ENCODE assay signal across 11 mouse cellular contexts in the genomic region with DNA sequence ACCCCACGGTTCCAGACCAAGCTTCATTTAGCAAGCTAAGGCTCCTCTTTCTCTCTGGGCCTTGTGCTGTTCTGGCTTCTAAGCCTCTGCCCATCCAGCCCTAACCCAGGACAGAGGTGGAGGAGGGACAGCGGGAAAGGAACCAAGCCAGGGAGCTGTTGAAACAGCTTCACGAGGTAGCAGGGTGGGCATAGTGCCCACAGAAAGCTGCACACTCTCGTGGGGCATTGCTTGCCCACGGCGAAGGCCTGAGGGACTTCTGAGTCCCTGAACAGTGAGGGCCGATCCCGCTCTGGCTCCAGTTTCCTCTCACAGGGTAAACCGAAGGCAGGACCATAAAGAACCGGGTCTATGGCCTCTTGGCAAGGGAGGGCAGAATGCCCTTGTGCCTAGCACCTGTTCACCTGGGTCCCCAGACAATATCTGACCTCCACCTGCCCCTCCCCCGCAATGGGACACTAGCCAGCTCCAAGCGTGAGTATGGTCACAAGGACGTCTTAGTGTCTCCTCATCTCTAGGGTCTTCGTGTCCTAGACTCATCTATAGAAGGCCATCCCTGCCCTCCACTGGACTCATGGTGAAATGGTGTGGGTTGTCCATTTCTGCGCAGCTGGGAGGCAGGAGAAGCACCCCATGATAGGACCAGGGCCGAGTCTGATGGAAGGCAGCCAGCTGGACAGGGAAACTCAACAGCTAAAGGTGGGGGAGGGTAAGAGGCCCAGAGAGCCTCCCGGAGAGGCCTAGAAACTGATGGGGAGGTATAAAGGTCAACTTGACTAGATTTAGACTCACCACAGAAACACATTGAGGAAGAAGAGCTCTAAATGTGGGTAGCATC.
A peak's percentile ranks its signal among the peaks of the same experiment; 100 is the strongest.
DNase-seq lines count a peak whose midpoint lies in the region; ATAC-seq and TF ChIP-seq lines count a peak whose summit lies in the region.
"Had no signal": no experiment of that assay in that cellular context is flagged by ENCODE, and none has a peak within 500 bp of the region (broad histone marks: within the 10 kb centered on the region; RNA-seq: fewer than 3 reads in every experiment).

No protein-coding gene starts in this region.

- H3K9me3 ChIP-seq in hindbrain, embryonic 10.5 days, result no peaks in the 10 kb centered on the region
- no peaks in the 10 kb centered on the region for H3K9me3 ChIP-seq in hindbrain, embryonic 16.5 days (ENCODE audit: control insufficient read depth, low read length)
- H3K9me3 ChIP-seq in intestine, postnatal 0 days (ENCODE audit: control insufficient read depth), result no peaks in the 10 kb centered on the region
- H3K9me3 ChIP-seq: megakaryocyte, embryonic 14.5 days; stomach, embryonic 15.5 days had no signal

- no peak overlapping the region for H3K4me2 ChIP-seq in hindbrain, embryonic 16.5 days (ENCODE audit: low read length)
- H3K4me2 ChIP-seq in intestine, postnatal 0 days (replicated peaks; ENCODE audit: low read depth), result no peak overlapping the region
- H3K4me2 ChIP-seq: stomach, embryonic 15.5 days had no signal

- peak; percentile 25; the same call in 1 of the 2 replicates for TF ChIP-seq CTCF in intestine, postnatal 0 days (IDR thresholded peaks at IDR 0.05; ENCODE audit: low read depth)

- ATAC-seq in hindbrain, embryonic 16.5 days, result no peak
- ATAC-seq in intestine, postnatal 0 days, result peak; percentile 37; the same call in 1 of the 2 replicates

- 0 out of 2 replicates have a peak overlapping the region, but pooled peaks have one; percentile 54 for H3K27ac ChIP-seq in hindbrain, embryonic 10.5 days
- no peak overlapping the region for H3K27ac ChIP-seq in hindbrain, embryonic 16.5 days (ENCODE audit: low read depth, low read length)
- no peak overlapping the region for H3K27ac ChIP-seq in intestine, postnatal 0 days (ENCODE audit: low read depth, low read length)
- H3K27ac ChIP-seq: stomach, embryonic 15.5 days had no signal

- no peak for DNase-seq in hindbrain, embryonic 10.5 days (ENCODE audit: low spot score)
- peak; percentile 66 for DNase-seq in testis, postnatal 10 days (ENCODE audit: low spot score)
- DNase-seq in testis, postnatal 14 days (ENCODE audit: low spot score), result no peak
- DNase-seq in layer of hippocampus, adult 18-20 months (ENCODE audit: low spot score in 2 of 2), result no peak
- no peak for DNase-seq in right cerebral cortex, adult 2 months (ENCODE audit: low spot score in 2 of 2)
- DNase-seq in cerebellum, adult 18-20 months, result no peak
- DNase-seq: cerebellum, adult 11-12 months had no signal

- 89% methylated on average over 17 of the region's 17 CpGs for WGBS in hindbrain, embryonic 10.5 days
- WGBS in hindbrain, embryonic 16.5 days, result 75% methylated on average over 17 of the region's 17 CpGs
- 77% methylated on average over 17 of the region's 17 CpGs for WGBS in intestine, postnatal 0 days

- H3K4me3 ChIP-seq in hindbrain, embryonic 10.5 days, result no peak overlapping the region
- H3K4me3 ChIP-seq in hindbrain, embryonic 16.5 days (ENCODE audit: low read length), result no peak overlapping the region
- H3K4me3 ChIP-seq in intestine, postnatal 0 days (ENCODE audit: low read depth, low read length), result no peak overlapping the region
- H3K4me3 ChIP-seq: megakaryocyte, embryonic 14.5 days; stomach, embryonic 15.5 days had no signal

- peaks cover 34% of the 10 kb centered on the region for H3K4me1 ChIP-seq in hindbrain, embryonic 10.5 days (replicated peaks)
- peaks cover 3% of the 10 kb centered on the region; the same call in 1 of the 2 replicates for H3K4me1 ChIP-seq in hindbrain, embryonic 16.5 days (ENCODE audit: control insufficient read depth, insufficient read depth, low read depth, low read length)
- peaks cover 3% of the 10 kb centered on the region; the same call in 1 of the 2 replicates for H3K4me1 ChIP-seq in intestine, postnatal 0 days (replicated peaks; ENCODE audit: control insufficient read depth, insufficient read depth, low read length)

- H3K9ac ChIP-seq in hindbrain, embryonic 16.5 days (ENCODE audit: low read depth, low read length), result no peak overlapping the region
- H3K9ac ChIP-seq in intestine, postnatal 0 days (ENCODE audit: low read depth, low read length), result no peak overlapping the region
- H3K9ac ChIP-seq: stomach, embryonic 15.5 days had no signal

- H3K27me3 ChIP-seq in hindbrain, embryonic 10.5 days (ENCODE audit: insufficient read depth, poor library complexity, severe bottlenecking), result no peaks in the 10 kb centered on the region
- no peaks in the 10 kb centered on the region for H3K27me3 ChIP-seq in hindbrain, embryonic 16.5 days (replicated peaks; ENCODE audit: control insufficient read depth, insufficient read depth, low read length)
- H3K27me3 ChIP-seq in intestine, postnatal 0 days (replicated peaks; ENCODE audit: control insufficient read depth, insufficient read depth, low read length), result no peaks in the 10 kb centered on the region
- H3K27me3 ChIP-seq: stomach, embryonic 15.5 days had no signal

- no peaks in the 10 kb centered on the region for H3K36me3 ChIP-seq in hindbrain, embryonic 10.5 days
- H3K36me3 ChIP-seq in hindbrain, embryonic 16.5 days (ENCODE audit: control insufficient read depth, insufficient read depth, low read length), result no peaks in the 10 kb centered on the region
- no peaks in the 10 kb centered on the region for H3K36me3 ChIP-seq in intestine, postnatal 0 days (ENCODE audit: control insufficient read depth, insufficient read depth)
- H3K36me3 ChIP-seq: stomach, embryonic 15.5 days had no signal
